Mouse (Mus musculus) lung, embryonic 15.5 days (tissue): Measurements from ENCODE around the gene Klrb1b. TPM values are rescaled to one million over a fixed set of nuclear protein-coding genes. Genes with fewer than 3 reads are reported as not detected.
A peak's percentile ranks its signal among the peaks of the same experiment; 100 is the strongest.

Source experiments
- ATAC-seq: fragments of 200-750 bp; cut with Nextera tagmentation; 2 replicates; pipeline ENCODE4 v1.8.0; 2017; ENCODE audit warnings: moderate number of reproducible peaks, borderline replicate concordance; ENCODE audit not compliant: low FRiP score, low TSS enrichment; ENCODE audit errors: extremely low read depth
- H3K27ac ChIP-seq: fragments of 300-500 bp; sonication (generic); 2 replicates; pipeline ENCODE4 v1.5.1; 2015; ENCODE audit warnings: moderate library complexity, mild to moderate bottlenecking, inconsistent platforms
- H3K27me3 ChIP-seq: fragments of 300-500 bp; sonication (generic); 2 replicates; pipeline ENCODE4 v1.6.1; 2015; ENCODE audit warnings: inconsistent platforms
- H3K36me3 ChIP-seq: fragments of 300-500 bp; sonication (generic); 2 replicates; pipeline ENCODE4 v1.6.1; 2015; ENCODE audit warnings: inconsistent platforms
- H3K4me1 ChIP-seq: fragments of 300-500 bp; sonication (generic); 2 replicates; pipeline ENCODE4 v1.6.1; 2015; ENCODE audit warnings: inconsistent platforms
- H3K4me2 ChIP-seq: fragments of 300-500 bp; sonication (generic); 2 replicates; pipeline ENCODE4 v1.6.1; 2015; ENCODE audit warnings: inconsistent platforms, mild to moderate bottlenecking, moderate library complexity
- H3K4me3 ChIP-seq: fragments of 300-500 bp; sonication (generic); 2 replicates; pipeline ENCODE4 v1.5.1; 2015; ENCODE audit warnings: mild to moderate bottlenecking, inconsistent platforms
- H3K9ac ChIP-seq: fragments of 300-500 bp; sonication (generic); 2 replicates; pipeline ENCODE4 v1.6.1; 2015; ENCODE audit warnings: inconsistent platforms
- H3K9me3 ChIP-seq: fragments of 300-500 bp; sonication (generic); 2 replicates; pipeline ENCODE4 v1.6.1; 2016; ENCODE audit warnings: inconsistent platforms
- whole genome bisulfite sequencing: fragments of 180-500 bp; shearing (Covaris S2); methylation state at CpG from one replicate; pipeline ENCODE4 v1.1.7; 2015; 5-methylcytosine and 5-hydroxymethylcytosine counted together
- polyA plus RNA-seq: library from polyadenylated mRNA; unstranded; fragments of >200 nt; fragmentation: Nextera tagmentation; extraction: Ambion mirVana; gene quantifications from 2 replicates; pipeline ENCODE4 v1.2.1, GENCODE M21; 2015

Gene Klrb1b
- 0.16 and 0.18 TPM in 2 replicates for polyA plus RNA-seq

GRCm38 (mm10) chr6:128826132-128826531 lies at the start of gene Klrb1b, which contains the start of gene Gm44511:
Gene Klrb1b, minus strand, starts transcription at chr6:128826331.
Gene Gm44511, minus strand, starts transcription at chr6:128826315.
- H3K4me1 ChIP-seq, result 0 out of 2 replicates have a peak, but pooled peaks cover 5% of the 10 kb centered on the region
- 77% methylated on average over 6 of the region's 6 CpGs for WGBS
- H3K27me3 ChIP-seq, result no peaks in the 10 kb centered on the region
- H3K4me2 ChIP-seq, result no peak within 1 kb of the TSS
- no peaks in the 10 kb centered on the region for H3K9me3 ChIP-seq
- ATAC-seq, result no peak
- H3K27ac ChIP-seq, result no peak within 1 kb of the TSS
- no peaks in the 10 kb centered on the region for H3K36me3 ChIP-seq
- H3K9ac ChIP-seq, result no peak within 1 kb of the TSS
- H3K4me3 ChIP-seq, result no peak within 1 kb of the TSS

- Histone ChIP-seq H3K9me3 (no peaks in the 10 kb centered on the region), H3K4me3 (no peak overlapping the region), H3K36me3 (no peaks in the 10 kb centered on the region), H3K4me1 (peaks cover 10% of the 10 kb centered on the region; the same call in 1 of the 2 replicates), H3K27ac (no peak overlapping the region), H3K27me3 (no peaks in the 10 kb centered on the region), H3K9ac (no peak overlapping the region), H3K4me2 (no peak overlapping the region)
- ATAC-seq, result no peak
- 87% methylated on average over 1 of the region's 1 CpGs for WGBS
Observed at GRCm38 (mm10) chr6:128871910-128872610, 45.9 kb upstream of the Klrb1b start.

- WGBS, result 30% methylated on average over 3 of the region's 3 CpGs
- 0 out of 2 replicates have a peak overlapping the region, but pooled peaks have one; percentile 27 for H3K27ac ChIP-seq
Observed at GRCm38 (mm10) chr6:128868861-128869260, 42.7 kb upstream of the Klrb1b start.

GRCm38 (mm10) chr6:128857976-128858375 lies 31.8 kb upstream of the Klrb1b start:
- Histone ChIP-seq H3K9ac (no peak overlapping the region), H3K4me3 (no peak overlapping the region), H3K27me3 (no peaks in the 10 kb centered on the region), H3K27ac (no peak overlapping the region), H3K4me2 (no peak overlapping the region), H3K4me1 (peaks cover 13% of the 10 kb centered on the region), H3K9me3 (no peaks in the 10 kb centered on the region), H3K36me3 (no peaks in the 10 kb centered on the region)
- no peak for ATAC-seq
- 71% methylated on average over 2 of the region's 2 CpGs for WGBS

More at GRCm38 (mm10) chr6:128868861-128869260, 42.7 kb upstream of the Klrb1b start:
- H3K27me3 ChIP-seq, result no peaks in the 10 kb centered on the region
- H3K9me3 ChIP-seq, result no peaks in the 10 kb centered on the region
- no peak overlapping the region for H3K9ac ChIP-seq
- ATAC-seq, result no peak
- H3K36me3 ChIP-seq, result no peaks in the 10 kb centered on the region
- peaks cover 10% of the 10 kb centered on the region; the same call in 1 of the 2 replicates for H3K4me1 ChIP-seq
- H3K4me3 ChIP-seq, result no peak overlapping the region
- H3K4me2 ChIP-seq, result no peak overlapping the region

GRCm38 (mm10) chr6:128856250-128856649 lies 30.1 kb upstream of the Klrb1b start:
- Histone ChIP-seq H3K27me3 (no peaks in the 10 kb centered on the region), H3K9ac (no peak overlapping the region), H3K36me3 (no peaks in the 10 kb centered on the region), H3K9me3 (no peaks in the 10 kb centered on the region), H3K27ac (peak overlapping the region; percentile 55), H3K4me2 (no peak overlapping the region), H3K4me3 (no peak overlapping the region), H3K4me1 (peaks cover 16% of the 10 kb centered on the region)
- WGBS, result 20% methylated on average over 5 of the region's 5 CpGs
- ATAC-seq, result peak; percentile 96

- peaks cover 19% of the 10 kb centered on the region for H3K4me1 ChIP-seq
- 43% methylated on average over 1 of the region's 1 CpGs for WGBS
- H3K9me3 ChIP-seq, result no peaks in the 10 kb centered on the region
- H3K36me3 ChIP-seq, result no peaks in the 10 kb centered on the region
- H3K27me3 ChIP-seq, result no peaks in the 10 kb centered on the region
- no peak overlapping the region for H3K9ac ChIP-seq
- H3K27ac ChIP-seq, result peak overlapping the region; percentile 55
- no peak overlapping the region for H3K4me3 ChIP-seq
- H3K4me2 ChIP-seq, result no peak overlapping the region
- ATAC-seq, result no peak
Observed at GRCm38 (mm10) chr6:128855477-128855876, 29.3 kb upstream of the Klrb1b start.

GRCm38 (mm10) chr6:128854895-128855294 lies 28.8 kb upstream of the Klrb1b start:
- Histone ChIP-seq H3K9ac (no peak overlapping the region), H3K27me3 (no peaks in the 10 kb centered on the region), H3K4me3 (no peak overlapping the region), H3K4me2 (no peak overlapping the region), H3K9me3 (no peaks in the 10 kb centered on the region), H3K4me1 (peaks cover 19% of the 10 kb centered on the region), H3K36me3 (no peaks in the 10 kb centered on the region), H3K27ac (no peak overlapping the region)
- 86% methylated on average over 3 of the region's 3 CpGs for whole genome bisulfite sequencing
- no peak for ATAC-seq

GRCm38 (mm10) chr6:128854024-128854820 lies 28.1 kb upstream of the Klrb1b start:
- H3K9ac ChIP-seq, result no peak overlapping the region
- 53% methylated on average over 12 of the region's 12 CpGs for WGBS
- H3K4me3 ChIP-seq, result no peak overlapping the region
- H3K27ac ChIP-seq, result no peak overlapping the region
- peaks cover 19% of the 10 kb centered on the region for H3K4me1 ChIP-seq
- H3K27me3 ChIP-seq, result no peaks in the 10 kb centered on the region
- ATAC-seq, result no peak; the same call in 1 of the 2 replicates
- no peaks in the 10 kb centered on the region for H3K36me3 ChIP-seq
- no peak overlapping the region for H3K4me2 ChIP-seq
- no peaks in the 10 kb centered on the region for H3K9me3 ChIP-seq

GRCm38 (mm10) chr6:128852766-128853165 lies 26.6 kb upstream of the Klrb1b start:
- Histone ChIP-seq H3K9ac (no peak overlapping the region), H3K4me3 (no peak overlapping the region), H3K4me2 (no peak overlapping the region), H3K27me3 (no peaks in the 10 kb centered on the region), H3K9me3 (no peaks in the 10 kb centered on the region), H3K4me1 (peaks cover 19% of the 10 kb centered on the region), H3K27ac (no peak overlapping the region), H3K36me3 (no peaks in the 10 kb centered on the region)
- 66% methylated on average over 3 of the region's 3 CpGs for WGBS
- no peak for ATAC-seq

- Histone ChIP-seq H3K27me3 (no peaks in the 10 kb centered on the region), H3K36me3 (no peaks in the 10 kb centered on the region), H3K27ac (peak overlapping the region; percentile 60; the same call in 1 of the 2 replicates), H3K9me3 (no peaks in the 10 kb centered on the region), H3K9ac (no peak overlapping the region), H3K4me3 (no peak overlapping the region), H3K4me2 (no peak overlapping the region), H3K4me1 (peaks cover 19% of the 10 kb centered on the region)
- 62% methylated on average over 2 of the region's 2 CpGs for WGBS
- ATAC-seq, result no peak
Observed at GRCm38 (mm10) chr6:128851151-128851550, 25.0 kb upstream of the Klrb1b start.

- 27% methylated on average over 2 of the region's 2 CpGs for WGBS
Observed at GRCm38 (mm10) chr6:128850671-128851070, 24.5 kb upstream of the Klrb1b start.

GRCm38 (mm10) chr6:128849902-128850301 lies 23.8 kb upstream of the Klrb1b start:
- ATAC-seq, result no peak
- Histone ChIP-seq H3K27ac (peak overlapping the region; percentile 60; the same call in 1 of the 2 replicates), H3K4me3 (no peak overlapping the region), H3K4me1 (peaks cover 16% of the 10 kb centered on the region), H3K36me3 (no peaks in the 10 kb centered on the region), H3K9me3 (no peaks in the 10 kb centered on the region), H3K27me3 (no peaks in the 10 kb centered on the region), H3K4me2 (no peak overlapping the region), H3K9ac (no peak overlapping the region)
- WGBS, result 58% methylated on average over 2 of the region's 2 CpGs

More at GRCm38 (mm10) chr6:128850671-128851070, 24.5 kb upstream of the Klrb1b start:
- H3K27ac ChIP-seq, result peak overlapping the region; percentile 60
- no peak overlapping the region for H3K4me3 ChIP-seq
- H3K9me3 ChIP-seq, result no peaks in the 10 kb centered on the region
- H3K9ac ChIP-seq, result no peak overlapping the region
- H3K4me2 ChIP-seq, result no peak overlapping the region
- no peaks in the 10 kb centered on the region for H3K36me3 ChIP-seq
- ATAC-seq, result peak; percentile 61; the same call in 1 of the 2 replicates
- H3K4me1 ChIP-seq, result peaks cover 15% of the 10 kb centered on the region
- no peaks in the 10 kb centered on the region for H3K27me3 ChIP-seq
